ENCODE assay signal across 9 mouse cellular contexts in the genomic region with DNA sequence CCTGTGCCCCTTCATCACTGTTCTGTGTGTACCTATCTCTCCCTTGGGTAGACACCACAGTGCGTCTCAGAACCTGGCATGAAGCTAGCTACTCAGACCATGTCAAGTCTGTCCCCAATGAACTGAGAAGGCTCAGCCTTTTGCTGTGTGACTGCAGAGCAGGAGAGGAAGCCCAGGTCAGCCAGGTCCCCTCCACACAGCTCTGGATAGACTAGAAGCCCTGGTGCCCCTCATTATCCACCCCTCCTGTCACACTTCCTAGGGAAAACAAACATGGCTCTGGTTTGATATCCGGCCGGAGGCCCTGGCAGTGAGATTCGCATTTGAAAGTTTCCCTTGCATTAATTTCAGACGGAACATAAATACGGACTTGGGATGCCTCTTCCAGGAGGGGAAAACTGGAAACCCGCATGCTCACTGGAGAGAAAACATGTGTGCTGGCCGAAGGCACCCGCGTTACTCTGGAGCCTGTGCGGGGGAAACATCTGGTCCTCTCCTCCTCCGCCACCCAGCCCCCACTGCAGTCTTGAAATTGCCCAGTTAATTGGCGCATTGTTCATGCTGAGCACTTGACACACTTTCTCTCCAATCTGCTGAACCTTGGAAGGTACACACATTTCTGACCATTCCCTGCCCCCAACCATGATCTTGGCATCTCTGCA.
DNase-seq lines count a peak whose midpoint lies in the region; ATAC-seq lines count a peak whose summit lies in the region.
"Had no signal": no experiment of that assay in that cellular context is flagged by ENCODE, and none has a peak within 500 bp of the region (broad histone marks: within the 10 kb centered on the region; RNA-seq: fewer than 3 reads in every experiment).

No protein-coding gene starts in this region.

- no peaks in the 10 kb centered on the region for H3K36me3 ChIP-seq in forebrain, embryonic 14.5 days (ENCODE audit: control insufficient read depth, insufficient read depth, low read length)
- H3K36me3 ChIP-seq in forebrain, embryonic 15.5 days = no peaks in the 10 kb centered on the region
- H3K36me3 ChIP-seq in embryonic facial prominence, embryonic 10.5 days (replicated peaks) = no peaks in the 10 kb centered on the region

- H3K9me3 ChIP-seq in forebrain, embryonic 14.5 days (replicated peaks; ENCODE audit: control insufficient read depth, low read length) = no peaks in the 10 kb centered on the region
- no peaks in the 10 kb centered on the region for H3K9me3 ChIP-seq in forebrain, embryonic 15.5 days
- no peaks in the 10 kb centered on the region for H3K9me3 ChIP-seq in embryonic facial prominence, embryonic 10.5 days

- peak; percentile 26; the same call in 1 of the 2 replicates for ATAC-seq in forebrain, embryonic 14.5 days
- ATAC-seq in forebrain, embryonic 15.5 days (replicated peaks) = no peak
- ATAC-seq: midbrain, embryonic 16.5 days had no signal

- no peaks in the 10 kb centered on the region for H3K27me3 ChIP-seq in forebrain, embryonic 14.5 days (replicated peaks; ENCODE audit: control insufficient read depth, insufficient read depth, low read length)
- no peaks in the 10 kb centered on the region for H3K27me3 ChIP-seq in forebrain, embryonic 15.5 days
- H3K27me3 ChIP-seq in embryonic facial prominence, embryonic 10.5 days (replicated peaks; ENCODE audit: low read depth, poor library complexity, severe bottlenecking) = peaks cover 5% of the 10 kb centered on the region; the same call in 1 of the 2 replicates

- DNase-seq in forebrain, embryonic 14.5 days (ENCODE audit: low spot score) = peak; percentile 17
- DNase-seq in kidney, postnatal 10 days = peak; percentile 44
- DNase-seq in kidney, postnatal 36 days = no peak
- peak; percentile 76 for DNase-seq in embryonic facial prominence, embryonic 10.5 days (ENCODE audit: low spot score)
- DNase-seq in lung, postnatal 10 days = peak; percentile 64
- no peak for DNase-seq in urinary bladder, postnatal 25 days (ENCODE audit: low spot score)
- DNase-seq in left cerebral cortex, adult 11 months (ENCODE audit: low spot score) = no peak

- H3K4me1 ChIP-seq in forebrain, embryonic 14.5 days (ENCODE audit: control insufficient read depth, insufficient read depth, low read length) = no peaks in the 10 kb centered on the region
- no peaks in the 10 kb centered on the region for H3K4me1 ChIP-seq in forebrain, embryonic 15.5 days
- H3K4me1 ChIP-seq in embryonic facial prominence, embryonic 10.5 days = peaks cover 42% of the 10 kb centered on the region

- H3K4me3 ChIP-seq in forebrain, embryonic 14.5 days (ENCODE audit: low read depth, low read length) = no peak overlapping the region
- no peak overlapping the region for H3K4me3 ChIP-seq in forebrain, embryonic 15.5 days
- 0 out of 2 replicates have a peak overlapping the region, but pooled peaks have one; percentile 5 for H3K4me3 ChIP-seq in embryonic facial prominence, embryonic 10.5 days

- H3K4me2 ChIP-seq in forebrain, embryonic 14.5 days (ENCODE audit: low read length) = no peak overlapping the region
- H3K4me2 ChIP-seq in forebrain, embryonic 15.5 days (replicated peaks) = no peak overlapping the region

- 75% methylated on average over 13 of the region's 13 CpGs for WGBS in forebrain, embryonic 14.5 days
- 69% methylated on average over 13 of the region's 13 CpGs for WGBS in forebrain, embryonic 15.5 days
- 35% methylated on average over 13 of the region's 13 CpGs for WGBS in embryonic facial prominence, embryonic 10.5 days

- no peak overlapping the region for H3K9ac ChIP-seq in forebrain, embryonic 14.5 days (ENCODE audit: low read length)
- H3K9ac ChIP-seq in forebrain, embryonic 15.5 days (replicated peaks) = no peak overlapping the region

- H3K27ac ChIP-seq in forebrain, embryonic 14.5 days (ENCODE audit: low read depth, low read length) = no peak overlapping the region
- no peak overlapping the region for H3K27ac ChIP-seq in forebrain, embryonic 15.5 days (replicated peaks)
- peak overlapping the region; percentile 78 for H3K27ac ChIP-seq in embryonic facial prominence, embryonic 10.5 days (replicated peaks)

Comparison
In these comparisons a context has a peak if more than half of its experiments do, and no peak if none do; other contexts are left out.
1. DNase-seq: peak in forebrain, embryonic 14.5 days (single experiment), kidney, postnatal 10 days (single experiment), embryonic facial prominence, embryonic 10.5 days (single experiment) and lung, postnatal 10 days (single experiment); none in kidney, postnatal 36 days (0 of 2), urinary bladder, postnatal 25 days (single experiment) and left cerebral cortex, adult 11 months (single experiment).